Mouse (Mus musculus) C2C12 (cell line): Measurements from ENCODE around the gene Reep1. TPM values are rescaled to one million over a fixed set of nuclear protein-coding genes. Genes with fewer than 3 reads are reported as not detected.

ENCODE experiments used
- H3K27me3 ChIP-seq: one replicate; pipeline ENCODE4 v1.6.1; 2011; ENCODE audit not compliant: control insufficient read depth, insufficient read depth, insufficient read length
- H3K36me3 ChIP-seq: one replicate; pipeline ENCODE4 v1.6.1; 2011; ENCODE audit not compliant: control insufficient read depth, insufficient read depth
- H3K4me3 ChIP-seq: one replicate; pipeline ENCODE4 v1.5.1; 2011; ENCODE audit warnings: mild to moderate bottlenecking, control low read depth; ENCODE audit not compliant: poor library complexity, insufficient read depth, severe bottlenecking
- H3K79me2 ChIP-seq: one replicate; pipeline ENCODE4 v1.6.1; 2011; ENCODE audit not compliant: control insufficient read depth, insufficient read depth
- H3K79me3 ChIP-seq: one replicate; pipeline ENCODE4 v1.6.1; 2011; ENCODE audit warnings: low read depth, control low read depth
- H3ac ChIP-seq: one replicate; pipeline ENCODE3; 2011; ENCODE audit warnings: low read depth; ENCODE audit not compliant: control insufficient read depth, insufficient read length
- CEBPB ChIP-seq: IDR thresholded peaks from one replicate; pipeline ENCODE4 v1.6.1; 2011; ENCODE audit warnings: low read depth, mild to moderate bottlenecking, control low read depth, moderate library complexity
- CTCF ChIP-seq: IDR thresholded peaks from one replicate; pipeline ENCODE4 v1.5.1; 2011; ENCODE audit not compliant: control insufficient read depth, insufficient read depth, insufficient read length
- FOSL1 ChIP-seq: IDR thresholded peaks from one replicate; pipeline ENCODE4 v1.8.0; 2011; ENCODE audit warnings: mild to moderate bottlenecking, low read length; ENCODE audit not compliant: poor library complexity, insufficient read depth, severe bottlenecking
- MAX ChIP-seq: IDR thresholded peaks from one replicate; pipeline ENCODE4 v1.6.1; 2011; ENCODE audit warnings: mild to moderate bottlenecking, control low read depth
- MYOD1 ChIP-seq: IDR thresholded peaks from one replicate; pipeline ENCODE4 v1.6.1; 2011; ENCODE audit warnings: low read depth; ENCODE audit not compliant: control insufficient read depth, insufficient read length
- MYOG ChIP-seq: IDR thresholded peaks from one replicate; pipeline ENCODE4 v1.6.1; 2011; ENCODE audit not compliant: control insufficient read depth, insufficient read length; ENCODE audit errors: extremely low read depth
- USF1 ChIP-seq: IDR thresholded peaks from one replicate; pipeline ENCODE4 v1.6.1; 2011; ENCODE audit warnings: low read depth, mild to moderate bottlenecking, control low read depth, moderate library complexity
- long read RNA-seq, 2 experiments: library from polyadenylated mRNA; unstranded; transcript quantifications; one replicate each; pipeline ENCODE4 v2.0.0; 2019 to 2020
- polyA plus RNA-seq: library from polyadenylated mRNA; unstranded; fragments of >200 nt; fragmentation: generic; extraction: Trizol; gene quantifications from one replicate; pipeline ENCODE4 v1.2.1, GENCODE M21; 2012; ENCODE audit warnings: missing spikeins

Gene Reep1
- polyA plus RNA-seq, result 0.14 TPM
- long read RNA-seq, experiment 1, result 0 reads
- long read RNA-seq, experiment 2, partial matches to known transcripts, result 0 of 2 reads
- long read RNA-seq, experiment 2, other reads (novel, unspliced or antisense), result 1 of 2 reads

GRCm38 (mm10) chr6:71707511-71708501 is at the start of gene Reep1:
Gene Reep1, plus strand, starts transcription at chr6:71707561.
- no peaks in the 10 kb centered on the region for H3K79me3 ChIP-seq
- H3K79me2 ChIP-seq, result no peaks in the 10 kb centered on the region
- H3K27me3 ChIP-seq, result peaks cover 45% of the 10 kb centered on the region
- no peak within 1 kb of the TSS for H3ac ChIP-seq
- TF ChIP-seq USF1 (no peak), FOSL1 (no peak), MYOD1 (no peak), MAX (no peak)
- no peak within 1 kb of the TSS for H3K4me3 ChIP-seq
- no peaks in the 10 kb centered on the region for H3K36me3 ChIP-seq

DNA sequence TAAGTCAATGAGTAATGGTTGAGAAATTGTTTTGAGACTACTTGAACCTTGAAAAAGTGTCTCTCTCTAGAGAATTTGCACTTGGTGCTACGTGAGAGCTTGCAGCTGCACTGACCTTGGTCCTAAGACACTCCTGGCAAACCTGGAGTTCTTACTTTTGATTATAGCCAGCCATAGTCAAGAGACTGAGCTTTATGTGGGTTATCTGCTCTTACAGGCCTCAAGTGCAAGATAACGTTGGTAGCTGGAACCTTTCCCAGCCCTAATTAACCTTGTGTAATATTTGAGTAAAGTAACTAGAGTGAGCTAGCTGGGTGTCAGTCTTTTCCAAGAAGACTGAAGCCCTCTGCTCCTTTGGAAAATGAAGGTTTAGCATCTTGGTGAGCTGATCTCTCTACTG is 49.1 kb upstream of the Reep1 start:
- H3K79me3 ChIP-seq, result no peaks in the 10 kb centered on the region
- H3K27me3 ChIP-seq, result peaks cover 3% of the 10 kb centered on the region
- H3K79me2 ChIP-seq, result no peaks in the 10 kb centered on the region
- no peak overlapping the region for H3K4me3 ChIP-seq
- no peaks in the 10 kb centered on the region for H3K36me3 ChIP-seq
- no peak for TF ChIP-seq MAX
- no peak for TF ChIP-seq CTCF
- no peak for TF ChIP-seq MYOD1
- no peak for TF ChIP-seq USF1
- no peak for TF ChIP-seq FOSL1
- no peak for TF ChIP-seq MYOG
- no peak for TF ChIP-seq CEBPB
- no peak overlapping the region for H3ac ChIP-seq

GRCm38 (mm10) chr6:71664511-71664910 is 42.9 kb upstream of the Reep1 start:
- no peaks in the 10 kb centered on the region for H3K27me3 ChIP-seq
- no peaks in the 10 kb centered on the region for H3K79me2 ChIP-seq
- H3K4me3 ChIP-seq, result no peak overlapping the region
- H3K79me3 ChIP-seq, result no peaks in the 10 kb centered on the region
- no peaks in the 10 kb centered on the region for H3K36me3 ChIP-seq
- no peak overlapping the region for H3ac ChIP-seq
- TF ChIP-seq MAX (no peak), MYOD1 (no peak), USF1 (no peak), MYOG (no peak), CTCF (no peak), CEBPB (no peak), FOSL1 (no peak)

- no peak overlapping the region for H3ac ChIP-seq
- H3K36me3 ChIP-seq, result no peaks in the 10 kb centered on the region
- H3K79me3 ChIP-seq, result no peaks in the 10 kb centered on the region
- no peak overlapping the region for H3K4me3 ChIP-seq
- peaks cover 8% of the 10 kb centered on the region for H3K27me3 ChIP-seq
- H3K79me2 ChIP-seq, result no peaks in the 10 kb centered on the region
- no peak for TF ChIP-seq MYOD1
- no peak for TF ChIP-seq USF1
- no peak for TF ChIP-seq CEBPB
- no peak for TF ChIP-seq MAX
- TF ChIP-seq MYOG, result no peak
- TF ChIP-seq FOSL1, result no peak
- TF ChIP-seq CTCF, result no peak
Observed at GRCm38 (mm10) chr6:71673166-71673565, 34.2 kb upstream of the Reep1 start.

- Histone ChIP-seq H3K36me3 (no peaks in the 10 kb centered on the region), H3ac (no peak overlapping the region), H3K4me3 (no peak overlapping the region), H3K79me2 (no peaks in the 10 kb centered on the region), H3K27me3 (peaks cover 28% of the 10 kb centered on the region), H3K79me3 (no peaks in the 10 kb centered on the region)
- no peak for TF ChIP-seq MYOD1
- TF ChIP-seq FOSL1, result no peak
- TF ChIP-seq MAX, result no peak
- no peak for TF ChIP-seq CEBPB
- no peak for TF ChIP-seq USF1
- TF ChIP-seq MYOG, result no peak
- no peak for TF ChIP-seq CTCF
Observed at GRCm38 (mm10) chr6:71678891-71679290, 28.5 kb upstream of the Reep1 start.

- no peak overlapping the region for H3K4me3 ChIP-seq
- H3ac ChIP-seq, result no peak overlapping the region
- TF ChIP-seq CTCF (no peak), MYOD1 (no peak), MAX (no peak), FOSL1 (no peak), MYOG (no peak), USF1 (no peak), CEBPB (no peak)
- no peaks in the 10 kb centered on the region for H3K79me2 ChIP-seq
- H3K27me3 ChIP-seq, result peaks cover 7% of the 10 kb centered on the region
- no peaks in the 10 kb centered on the region for H3K79me3 ChIP-seq
- no peaks in the 10 kb centered on the region for H3K36me3 ChIP-seq
Observed at GRCm38 (mm10) chr6:71695150-71695549, 12.2 kb upstream of the Reep1 start.
